Comparison of ENCODE assay signal across 8 mouse cellular contexts in genomic region chr10:110745640-110746032, GRCm38 (mm10). TPM values are rescaled to one million over a fixed set of nuclear protein-coding genes. Genes with fewer than 3 reads are reported as not detected.
DNase-seq lines count a peak whose midpoint lies in the region; ATAC-seq lines count a peak whose summit lies in the region.

No protein-coding gene starts in this region.

- no peaks in the 10 kb centered on the region for H3K9me3 ChIP-seq in heart, embryonic 13.5 days

- H3K27me3 ChIP-seq in heart, embryonic 13.5 days (replicated peaks), result 0 out of 2 replicates have a peak, but pooled peaks cover 8% of the 10 kb centered on the region

- H3K4me1 ChIP-seq in heart, embryonic 13.5 days, result peaks cover 26% of the 10 kb centered on the region

- no peak for ATAC-seq in heart, embryonic 13.5 days (ENCODE audit: extremely low read depth, insufficient number of reproducible peaks, low FRiP score, low TSS enrichment)
- ATAC-seq in megakaryocyte progenitor cell, adult 5-6 weeks (replicated peaks; ENCODE audit: poor library complexity), result 0 out of 2 replicates have a peak, but pooled peaks have one; percentile 1
- ATAC-seq in frontal cortex, adult (ENCODE audit: low TSS enrichment), result no peak

- H3K9ac ChIP-seq in heart, embryonic 13.5 days, result peak overlapping the region; percentile 86

- peak overlapping the region; percentile 86 for H3K4me3 ChIP-seq in heart, embryonic 13.5 days

- H3K27ac ChIP-seq in heart, embryonic 13.5 days (replicated peaks), result peak overlapping the region; percentile 81

- H3K36me3 ChIP-seq in heart, embryonic 13.5 days, result peaks cover 31% of the 10 kb centered on the region

- no peak for DNase-seq in heart, adult 9 months (ENCODE audit: low spot score in 2 of 2)
- peak; percentile 17 for DNase-seq in ES-CJ7 (ENCODE audit: low read depth, low spot score)
- peak; percentile 55 for DNase-seq in forelimb bud, embryonic 11.5 days (ENCODE audit: low read depth, low spot score)
- DNase-seq in thymus, adult 18-20 months, result no peak
- no peak for DNase-seq in spleen, postnatal 4 days (ENCODE audit: low spot score in 2 of 2)

- 0% methylated on average over 23 of the region's 23 CpGs for WGBS in heart, embryonic 13.5 days

- peak overlapping the region; percentile 93 for H3K4me2 ChIP-seq in heart, embryonic 13.5 days

RNA-seq across cellular contexts. Expression of gene E2f7, which starts 0.4 kb away (rescaled TPM):
- polyA plus RNA-seq in heart, embryonic 13.5 days (2015; fragmentation: Nextera tagmentation; extraction: Ambion mirVana), result 14.5 and 15.8 TPM in 2 replicates
- total RNA-seq in megakaryocyte progenitor cell, adult 5-6 weeks (2015), result 6.9 and 8.6 TPM in 2 replicates
- 3.7 and 11.1 TPM in 2 replicates for total RNA-seq in megakaryocyte progenitor cell, adult 5-6 weeks (2017)

Comparison
In these comparisons a context has a peak if more than half of its experiments do, and no peak if none do; other contexts are left out.
1. DNase-seq: peak in ES-CJ7 (single experiment) and forelimb bud, embryonic 11.5 days (single experiment); none in heart, adult 9 months (0 of 2), thymus, adult 18-20 months (0 of 2) and spleen, postnatal 4 days (0 of 2).